Mouse (Mus musculus) right cerebral cortex, adult 2 months (tissue): ENCODE measurements around the gene Scpep1.

Experiments used
- DNase-seq, 2 experiments: peaks; one replicate each; pipeline ENCODE4 v3.0.0; 2021 to 2022; ENCODE audit warnings: low spot score in 2 of 2

Scpep1 gene

GRCm38 (mm10) chr11:88973776-88974701 lies 18.8 kb upstream of the Scpep1 start:
- peak; percentile 97 for DNase-seq

DNA sequence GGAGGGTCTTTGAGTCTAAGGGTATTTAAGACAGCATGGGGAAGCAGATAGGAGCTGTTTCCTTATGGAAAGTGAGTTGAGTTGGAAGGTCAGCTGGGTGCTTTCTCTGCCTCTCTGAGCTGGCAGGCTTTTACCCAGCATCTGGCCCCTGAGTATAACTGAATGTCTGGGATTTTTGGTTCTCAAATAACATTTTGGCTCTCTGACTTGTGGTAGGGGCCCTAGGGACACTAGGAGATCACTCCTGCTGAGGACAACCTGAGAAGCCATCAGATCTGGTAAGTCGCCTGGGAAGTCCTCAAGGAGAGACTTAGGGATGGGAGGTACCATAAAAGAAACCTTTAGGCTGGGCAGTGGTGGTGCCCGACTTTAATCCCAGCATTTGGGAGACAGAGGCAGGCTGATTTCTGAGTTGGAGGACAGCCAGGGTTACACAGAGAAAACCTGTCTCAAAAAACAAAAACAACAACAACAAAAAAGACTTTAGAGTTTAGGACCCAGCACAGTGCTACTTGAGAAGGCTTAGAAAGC lies 15.0 kb upstream of the Scpep1 start, which contains the start of gene Coil:
Coil (plus strand) TSS at position 51 of the 531 bp plus-strand sequence.
- DNase-seq, result no peak

- no peak for DNase-seq
These were observed 11.7 kb upstream of the Scpep1 start, which contains the start of gene Elobl for GRCm38 (mm10) chr11:88966881-88967361. Gene Elobl (minus strand): TSS chr11:88966931.

DNA sequence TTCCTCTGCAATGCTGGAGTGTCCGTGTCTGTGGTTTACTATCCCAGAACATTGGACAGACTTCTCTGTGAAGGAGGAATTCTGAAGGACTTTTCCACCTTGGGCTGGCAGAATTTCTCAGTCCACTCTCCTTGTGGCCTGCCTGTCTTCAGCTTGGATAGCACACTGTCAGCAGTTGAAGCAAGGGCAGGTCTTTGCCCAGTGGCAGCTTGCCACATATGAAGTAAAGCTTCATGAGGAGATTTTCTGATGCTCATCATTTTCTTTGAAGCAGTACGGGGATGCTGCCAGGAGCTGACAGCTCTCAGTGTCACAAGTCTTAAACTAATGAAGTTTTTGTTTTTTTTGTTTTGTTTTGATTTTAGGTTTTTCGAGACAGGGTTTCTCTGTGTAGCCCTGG lies 3.6 kb upstream of the Scpep1 start:
- DNase-seq, result no peak

GRCm38 (mm10) chr11:88954803-88955202 lies 462 bp downstream of the Scpep1 start:
- DNase-seq, result no peak

- DNase-seq, result no peak
These were observed 1.7 kb downstream of the Scpep1 start for GRCm38 (mm10) chr11:88953582-88953981.

DNA sequence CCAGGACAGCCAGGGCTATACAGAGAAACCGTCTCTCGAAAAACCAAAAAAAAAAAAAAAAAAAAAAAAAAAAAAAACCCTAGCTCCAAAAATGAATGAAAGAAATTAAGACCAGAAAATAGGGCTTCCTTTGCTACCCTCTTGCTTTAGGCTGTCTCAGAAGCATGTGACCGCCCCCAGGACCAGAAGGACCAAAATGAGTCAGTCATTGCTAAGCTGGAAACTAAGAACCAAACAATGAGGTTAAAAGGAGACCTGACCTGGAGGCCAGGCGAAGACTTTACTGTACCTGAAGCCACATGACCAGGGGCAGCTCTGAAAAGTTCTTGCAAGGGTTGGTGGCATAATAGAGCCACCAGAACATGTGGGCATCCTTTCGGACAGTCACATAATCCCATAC lies 3.1 kb downstream of the Scpep1 start:
- DNase-seq, result no peak

DNA sequence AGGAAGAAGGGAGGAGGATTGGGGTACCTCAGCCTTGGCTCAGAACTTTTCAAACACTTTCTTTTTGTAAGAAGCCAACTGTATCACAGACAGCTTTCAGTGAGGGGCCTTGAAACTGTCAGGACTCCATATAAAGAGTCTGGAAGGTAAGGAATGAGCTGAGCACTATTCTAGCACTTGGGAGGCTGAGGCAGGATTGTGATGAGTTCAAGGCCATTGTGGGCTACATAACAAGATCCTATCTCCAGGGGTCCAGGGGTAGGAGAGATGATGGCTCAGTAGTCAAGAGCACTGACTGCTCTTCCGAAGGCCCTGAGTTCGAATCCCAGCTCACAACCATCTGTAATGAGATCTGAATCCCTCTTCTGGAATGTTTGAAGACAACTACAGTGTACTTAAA lies 3.7 kb downstream of the Scpep1 start:
- DNase-seq, result no peak

- no peak for DNase-seq
These were observed 4.5 kb downstream of the Scpep1 start for GRCm38 (mm10) chr11:88950640-88951250.

- no peak for DNase-seq
These were observed 5.2 kb downstream of the Scpep1 start for GRCm38 (mm10) chr11:88949802-88950639.

- DNase-seq, result no peak
These were observed 6.4 kb downstream of the Scpep1 start for GRCm38 (mm10) chr11:88948896-88949295.

DNA sequence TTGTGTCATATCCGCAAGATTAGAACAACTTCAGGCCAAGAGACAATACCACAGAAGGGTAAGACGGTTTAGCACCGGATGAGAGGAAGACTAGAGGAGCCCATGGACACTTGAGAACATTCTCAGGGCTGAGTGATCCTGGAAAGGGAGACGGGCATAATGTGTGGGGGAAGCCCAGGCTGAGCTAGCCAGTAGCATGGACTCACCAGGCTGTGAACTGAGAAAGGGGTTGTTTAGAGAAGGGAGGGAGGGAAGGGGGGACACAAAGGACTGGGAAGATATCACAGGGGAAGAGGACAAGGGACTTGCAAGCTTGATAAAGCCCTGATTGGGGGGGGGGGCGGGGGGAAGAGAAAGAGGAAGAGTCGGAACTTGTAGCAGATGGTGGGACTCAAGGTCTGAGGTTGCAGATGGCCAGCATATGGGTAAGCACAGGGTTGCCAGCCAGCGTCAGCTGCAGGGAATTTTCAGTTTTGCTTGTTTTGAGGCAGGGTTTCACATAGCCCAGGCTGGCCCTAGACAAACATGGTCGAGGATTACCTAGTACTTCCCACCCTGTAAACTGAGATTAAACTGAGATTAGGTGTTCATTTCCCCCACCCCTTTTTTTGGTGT lies 9.2 kb downstream of the Scpep1 start:
- no peak for DNase-seq

GRCm38 (mm10) chr11:88941489-88941888 lies 13.8 kb downstream of the Scpep1 start:
- no peak for DNase-seq

- DNase-seq, result peak; percentile 40 to 49
These were observed 15.6 kb downstream of the Scpep1 start for GRCm38 (mm10) chr11:88939634-88940033.

- DNase-seq, result no peak
These were observed 16.5 kb downstream of the Scpep1 start for GRCm38 (mm10) chr11:88938770-88939169.

GRCm38 (mm10) chr11:88937886-88938285 lies 17.4 kb downstream of the Scpep1 start:
- no peak for DNase-seq

- DNase-seq, result peak; percentile 60 to 62
These were observed 20.9 kb downstream of the Scpep1 start for GRCm38 (mm10) chr11:88934089-88935000.

GRCm38 (mm10) chr11:88933030-88933429 lies 22.2 kb downstream of the Scpep1 start:
- no peak for DNase-seq

DNA sequence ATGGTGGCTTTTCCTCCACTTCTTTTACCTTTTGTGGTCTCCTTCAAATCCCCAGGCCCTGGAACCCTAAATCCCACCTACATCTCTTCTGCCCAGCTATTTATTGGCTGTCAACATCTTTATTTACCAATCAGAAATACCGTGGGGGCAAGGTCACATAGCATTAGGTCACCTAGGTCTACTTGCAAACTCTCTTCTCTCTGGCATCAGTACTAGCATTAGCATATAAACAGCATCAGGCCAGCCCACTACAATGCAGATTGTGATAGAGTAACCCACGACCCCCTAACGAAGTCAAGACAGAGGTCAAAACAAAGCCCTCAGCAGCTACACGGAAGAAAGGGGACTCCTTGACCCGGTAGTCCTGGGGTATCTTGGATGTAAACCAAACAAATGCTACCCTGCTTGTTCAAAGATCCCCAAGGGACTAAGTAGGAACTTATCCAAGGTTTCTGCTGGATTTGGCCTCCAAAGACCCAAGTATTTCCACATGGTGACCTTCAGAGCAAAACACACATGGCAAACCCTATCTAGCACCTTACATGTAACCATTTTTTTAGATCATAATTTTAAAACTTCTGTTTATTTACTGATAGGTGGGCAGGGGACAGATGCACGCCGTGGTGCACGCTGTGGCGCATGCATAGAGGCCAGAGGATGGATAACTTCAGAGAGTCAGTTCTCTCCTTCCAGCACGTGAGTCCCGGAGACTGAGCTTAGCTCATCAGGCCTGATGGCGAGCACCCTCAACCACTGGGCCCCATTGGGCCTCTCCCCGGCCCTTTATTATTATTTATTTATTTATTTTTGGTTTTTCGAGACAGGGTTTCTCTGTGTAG lies 23.4 kb downstream of the Scpep1 start:
- no peak for DNase-seq
